Mouse (Mus musculus) urinary bladder, adult 2 months (tissue): ENCODE measurements around the gene Npm3. TPM values are rescaled to one million over a fixed set of nuclear protein-coding genes. Genes with fewer than 3 reads are reported as not detected.

Experiments used
- DNase-seq: peaks from one replicate; pipeline ENCODE4 v3.0.0; 2022; ENCODE audit warnings: low spot score
- polyA plus RNA-seq: library from polyadenylated mRNA; depleted of rRNA; stranded (reverse); fragments of >200 nt; gene quantifications from 2 replicates; pipeline ENCODE4 v1.2.3, GENCODE M21; 2012; rRNA removed

The Npm3 gene
- polyA plus RNA-seq, 1 experiment: 70.7 TPM

- no peak for DNase-seq
Measured at GRCm38 (mm10) chr19:45734191-45734590, 15.2 kb downstream of the Npm3 start.

GRCm38 (mm10) chr19:45733564-45733963, 15.8 kb downstream of the Npm3 start:
- no peak for DNase-seq

- no peak for DNase-seq
Measured at GRCm38 (mm10) chr19:45731658-45732057, 17.7 kb downstream of the Npm3 start.

GRCm38 (mm10) chr19:45730042-45730441, 19.3 kb downstream of the Npm3 start:
- no peak for DNase-seq

- no peak for DNase-seq
Measured at GRCm38 (mm10) chr19:45727231-45727630, 22.2 kb downstream of the Npm3 start.

- no peak for DNase-seq
Measured at GRCm38 (mm10) chr19:45725677-45726277, 23.6 kb downstream of the Npm3 start.

- DNase-seq: no peak
Measured at GRCm38 (mm10) chr19:45722188-45722587, 27.2 kb downstream of the Npm3 start.

GRCm38 (mm10) chr19:45718286-45718685, 31.1 kb downstream of the Npm3 start:
- DNase-seq: no peak

GRCm38 (mm10) chr19:45717493-45718220, 31.7 kb downstream of the Npm3 start:
- DNase-seq: no peak

GRCm38 (mm10) chr19:45708704-45709103, 40.7 kb downstream of the Npm3 start:
- no peak for DNase-seq

Other genes starting within 250 kb of the Npm3 start
- gene Poll, start 189.1 kb downstream of the Npm3 start, polyA plus RNA-seq: 9.5 and 10.8 TPM in 2 replicates
- gene Gm17018, start 189.0 kb downstream of the Npm3 start, polyA plus RNA-seq: 26.0 and 27.7 TPM in 2 replicates
- 36.3 and 42.0 TPM in 2 replicates for gene Fbxw4, start 89.3 kb downstream of the Npm3 start, polyA plus RNA-seq
- not detected in 2 replicates for gene Fgf8, start 6.7 kb downstream of the Npm3 start, polyA plus RNA-seq
- 74.9 and 76.7 TPM in 2 replicates for gene Mgea5, start 34.2 kb upstream of the Npm3 start, polyA plus RNA-seq
- 0.40 and 0.55 TPM in 2 replicates for gene Kcnip2, start 66.5 kb upstream of the Npm3 start, polyA plus RNA-seq
- 11.1 and 12.6 TPM in 2 replicates for gene Armh3, start 248.9 kb upstream of the Npm3 start, polyA plus RNA-seq